Mouse (Mus musculus): Measurements from ENCODE around the gene Erbin.

DNA sequence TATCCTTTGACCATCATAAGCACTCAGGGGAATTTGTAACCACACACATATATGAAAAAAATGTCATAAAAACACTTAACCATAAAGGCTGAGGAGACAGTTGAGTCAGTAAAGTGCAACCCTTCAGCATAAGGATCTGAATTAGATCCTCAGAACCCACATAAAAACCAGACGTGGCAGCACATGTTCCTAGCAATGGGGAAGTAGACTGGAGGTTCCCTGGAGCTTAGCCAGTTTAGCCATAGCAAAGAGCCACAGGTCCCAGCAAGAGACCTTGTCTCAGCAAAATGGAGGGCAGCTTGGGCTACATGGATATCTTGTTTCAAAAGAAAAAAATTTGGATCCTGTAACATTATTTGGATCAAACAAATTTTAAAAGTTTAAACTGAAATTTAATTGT, 20.3 kb downstream of the Erbin start:
- TF ChIP-seq GATA1 (IDR thresholded peaks at IDR 0.05; ENCODE audit: borderline replicate concordance, low read length) (no peak), FLI1 (IDR thresholded peaks at IDR 0.05; ENCODE audit: low read length) (no peak)
